Mouse (Mus musculus): ENCODE results near the gene Pitpnb.

DNA sequence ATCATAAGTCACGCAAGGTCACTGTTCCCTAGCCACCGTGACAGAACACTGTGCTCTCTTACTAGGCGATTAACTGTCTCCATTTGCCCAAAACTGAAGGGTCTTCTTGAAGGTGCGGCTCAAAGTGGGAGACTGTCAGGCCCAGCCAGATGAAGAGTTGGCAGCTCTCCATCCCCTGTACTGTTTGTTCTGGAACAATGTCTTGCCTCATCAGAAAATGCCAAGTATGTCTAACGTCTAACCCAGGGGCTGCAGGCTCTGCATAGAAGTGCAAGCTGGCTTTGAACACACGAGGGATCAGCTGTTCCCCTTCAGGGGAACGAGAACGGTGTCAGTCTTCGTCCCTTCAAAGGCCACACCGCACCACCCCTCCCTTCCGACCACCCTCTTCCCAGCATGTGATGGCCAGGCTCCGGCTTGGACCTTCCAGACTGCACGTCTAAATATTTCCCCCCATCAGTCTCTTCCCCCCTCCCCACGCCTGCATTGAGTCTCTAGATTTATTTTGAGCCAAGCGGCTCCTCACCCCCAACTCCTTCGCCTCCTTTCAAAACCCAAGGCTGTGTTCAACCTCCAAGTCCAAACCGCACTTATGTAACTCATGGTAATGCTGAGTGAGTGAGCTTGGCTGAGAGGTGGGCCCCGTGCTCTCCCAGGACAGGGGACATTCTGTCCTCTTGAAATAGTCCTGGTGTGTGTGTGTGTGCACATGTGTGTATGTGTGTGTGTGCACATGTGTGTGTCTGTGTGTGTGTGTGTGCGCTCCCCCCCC, 71.5 kb downstream of the Pitpnb start:
- TF ChIP-seq GATA1 (IDR thresholded peaks at IDR 0.05; ENCODE audit: low read length) (no peak), TAL1 (IDR thresholded peaks at IDR 0.05; ENCODE audit: low read length) (no peak)

Measured in erythroblast, embryonic 14.5 days (primary cell).